In the genomic region with DNA sequence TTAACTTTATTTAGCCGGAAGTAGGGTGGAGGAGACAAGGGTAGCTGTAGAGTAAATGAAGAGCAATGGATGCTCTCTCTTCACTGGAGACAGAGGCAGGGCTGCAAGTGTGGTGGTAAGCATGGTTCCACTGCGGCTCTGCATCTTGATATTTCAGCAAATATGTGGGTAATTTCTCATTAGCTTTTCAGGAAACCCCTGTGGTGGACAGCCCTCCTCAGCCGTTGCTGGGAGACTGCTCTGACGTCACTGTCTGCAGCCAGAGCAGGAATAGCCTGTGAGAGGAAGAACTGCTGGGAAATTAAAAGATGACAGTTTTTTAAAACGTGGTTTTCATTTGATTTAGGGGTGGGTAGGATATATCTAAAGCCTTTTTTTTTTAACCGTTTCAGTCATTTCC, we compare ENCODE assay signal across 9 mouse cellular contexts. TPM values are rescaled to one million over a fixed set of nuclear protein-coding genes. Genes with fewer than 3 reads are reported as not detected.
DNase-seq lines count a peak whose midpoint lies in the region; ATAC-seq and TF ChIP-seq lines count a peak whose summit lies in the region.
"Had no signal": no experiment of that assay in that cellular context is flagged by ENCODE, and none has a peak within 500 bp of the region (broad histone marks: within the 10 kb centered on the region; RNA-seq: fewer than 3 reads in every experiment).

No protein-coding gene starts in this region.

- no peaks in the 10 kb centered on the region for H3K27me3 ChIP-seq in embryonic facial prominence, embryonic 11.5 days (ENCODE audit: control insufficient read depth, insufficient read depth, low read length)
- no peaks in the 10 kb centered on the region for H3K27me3 ChIP-seq in heart, embryonic 10.5 days (ENCODE audit: insufficient read depth, poor library complexity, severe bottlenecking)
- H3K27me3 ChIP-seq in kidney, adult 2 months (replicated peaks; ENCODE audit: control insufficient read depth, insufficient read depth, low read length): no peaks in the 10 kb centered on the region
- no peaks in the 10 kb centered on the region for H3K27me3 ChIP-seq in limb, embryonic 10.5 days (ENCODE audit: low read depth, poor library complexity, severe bottlenecking)
- H3K27me3 ChIP-seq in midbrain, embryonic 14.5 days (ENCODE audit: control insufficient read depth, insufficient read depth, low read length): no peaks in the 10 kb centered on the region

- H3K9ac ChIP-seq in embryonic facial prominence, embryonic 11.5 days (replicated peaks; ENCODE audit: low read length): no peak overlapping the region
- no peak overlapping the region; the same call in 1 of the 2 replicates for H3K9ac ChIP-seq in midbrain, embryonic 14.5 days (replicated peaks; ENCODE audit: low read length)

- ATAC-seq in embryonic facial prominence, embryonic 11.5 days (replicated peaks; ENCODE audit: insufficient number of reproducible peaks, low FRiP score, low TSS enrichment, low read depth): no peak
- ATAC-seq in midbrain, embryonic 14.5 days (ENCODE audit: low FRiP score, low TSS enrichment): no peak

- peaks cover 5% of the 10 kb centered on the region for H3K4me1 ChIP-seq in embryonic facial prominence, embryonic 11.5 days (ENCODE audit: control insufficient read depth, insufficient read depth, low read length)
- H3K4me1 ChIP-seq in heart, embryonic 10.5 days: peaks cover 60% of the 10 kb centered on the region
- H3K4me1 ChIP-seq in kidney, adult 2 months (ENCODE audit: control insufficient read depth, insufficient read depth, low read length): peaks cover 16% of the 10 kb centered on the region
- peaks cover 64% of the 10 kb centered on the region for H3K4me1 ChIP-seq in limb, embryonic 10.5 days
- H3K4me1 ChIP-seq in midbrain, embryonic 14.5 days (ENCODE audit: control insufficient read depth, insufficient read depth, low read length): peaks cover 27% of the 10 kb centered on the region

- 24% methylated on average over 6 of the region's 6 CpGs for WGBS in embryonic facial prominence, embryonic 11.5 days
- 29% methylated on average over 6 of the region's 6 CpGs for WGBS in heart, embryonic 10.5 days
- WGBS in kidney, adult 2 months: 28% methylated on average over 6 of the region's 6 CpGs
- WGBS in limb, embryonic 10.5 days: 24% methylated on average over 6 of the region's 6 CpGs
- 23% methylated on average over 6 of the region's 6 CpGs for WGBS in midbrain, embryonic 14.5 days

- H3K27ac ChIP-seq in embryonic facial prominence, embryonic 11.5 days (replicated peaks; ENCODE audit: low read depth, low read length): no peak overlapping the region
- no peak overlapping the region for H3K27ac ChIP-seq in heart, embryonic 10.5 days
- H3K27ac ChIP-seq in kidney, adult 2 months (ENCODE audit: insufficient read depth, low read depth, low read length): peak overlapping the region; percentile 30; the same call in 1 of the 2 replicates
- H3K27ac ChIP-seq in limb, embryonic 10.5 days: 0 out of 2 replicates have a peak overlapping the region, but pooled peaks have one; percentile 23
- H3K27ac ChIP-seq in midbrain, embryonic 14.5 days (replicated peaks; ENCODE audit: low read depth, low read length): peak overlapping the region; percentile 63

- peak; percentile 15 for DNase-seq in gastrocnemius, postnatal 10 days
- no peak for DNase-seq in gastrocnemius, postnatal 4 days (ENCODE audit: low spot score in 2 of 2)
- DNase-seq in embryonic facial prominence, embryonic 11.5 days (ENCODE audit: low spot score): peak; percentile 72
- DNase-seq in heart, embryonic 10.5 days (ENCODE audit: low spot score): peak; percentile 79
- peak; percentile 72 for DNase-seq in kidney, adult 2 months
- DNase-seq in limb, embryonic 10.5 days (ENCODE audit: low spot score): peak; percentile 71
- peak; percentile 81 for DNase-seq in midbrain, embryonic 14.5 days
- peak; percentile 77 for DNase-seq in telencephalon, adult 2 months (ENCODE audit: low read depth, low spot score)

- no peaks in the 10 kb centered on the region for H3K36me3 ChIP-seq in embryonic facial prominence, embryonic 11.5 days (replicated peaks; ENCODE audit: control insufficient read depth, insufficient read depth, low read depth, low read length)
- 0 out of 2 replicates have a peak, but pooled peaks cover 4% of the 10 kb centered on the region for H3K36me3 ChIP-seq in heart, embryonic 10.5 days
- H3K36me3 ChIP-seq in kidney, adult 2 months (ENCODE audit: control insufficient read depth, insufficient read depth, low read length): 0 out of 2 replicates have a peak, but pooled peaks cover 2% of the 10 kb centered on the region
- H3K36me3 ChIP-seq in limb, embryonic 10.5 days: no peaks in the 10 kb centered on the region
- no peaks in the 10 kb centered on the region for H3K36me3 ChIP-seq in midbrain, embryonic 14.5 days (ENCODE audit: control insufficient read depth, insufficient read depth, low read length)

- no peak overlapping the region for H3K4me3 ChIP-seq in embryonic facial prominence, embryonic 11.5 days (ENCODE audit: low read depth, low read length)
- no peak overlapping the region for H3K4me3 ChIP-seq in heart, embryonic 10.5 days
- H3K4me3 ChIP-seq in kidney, adult 2 months (ENCODE audit: insufficient read depth, low read depth, low read length): peak overlapping the region; percentile 36; the same call in 1 of the 2 replicates
- peak overlapping the region; percentile 31 for H3K4me3 ChIP-seq in limb, embryonic 10.5 days
- no peak overlapping the region for H3K4me3 ChIP-seq in midbrain, embryonic 14.5 days (replicated peaks; ENCODE audit: low read depth, low read length)
- H3K4me3 ChIP-seq: erythroblast, embryonic 14.5 days had no signal

- H3K4me2 ChIP-seq in embryonic facial prominence, embryonic 11.5 days (ENCODE audit: low read depth, low read length): no peak overlapping the region
- peak overlapping the region; percentile 47 for H3K4me2 ChIP-seq in midbrain, embryonic 14.5 days (ENCODE audit: low read length)

- H3K9me3 ChIP-seq in embryonic facial prominence, embryonic 11.5 days (replicated peaks; ENCODE audit: control insufficient read depth, low read length): no peaks in the 10 kb centered on the region
- H3K9me3 ChIP-seq in heart, embryonic 10.5 days: no peaks in the 10 kb centered on the region
- no peaks in the 10 kb centered on the region for H3K9me3 ChIP-seq in limb, embryonic 10.5 days (replicated peaks)
- no peaks in the 10 kb centered on the region for H3K9me3 ChIP-seq in midbrain, embryonic 14.5 days (ENCODE audit: control insufficient read depth, low read length)

- TF ChIP-seq POLR2A in kidney, adult 2 months (IDR thresholded peaks at IDR 0.05; ENCODE audit: low read depth, low read length): no peak

- TF ChIP-seq CTCF in kidney, adult 2 months (conservative IDR thresholded peaks at IDR 0.05; ENCODE audit: insufficient read depth, insufficient read length, low read depth, low read length): no peak

RNA-seq across cellular contexts. Expression of gene R3hdm2, which starts 41.9 kb away (rescaled TPM):
- 10 to 100 TPM; 92.6 to 93.1 TPM for total RNA-seq in gastrocnemius, postnatal 10 days (2021)
- total RNA-seq in gastrocnemius, postnatal 4 days (2021): 100 to 1,000 TPM in 1 of 2 experiments, 10 to 100 TPM in 1; 87.7 to 101 TPM
- polyA plus RNA-seq in embryonic facial prominence, embryonic 11.5 days (2014; fragmentation: Nextera tagmentation; extraction: Ambion mirVana): 30.9 and 36.1 TPM in 2 replicates
- polyA plus RNA-seq in heart, embryonic 10.5 days (2016; fragmentation: Nextera tagmentation; extraction: Ambion mirVana): 30.7 and 33.3 TPM in 2 replicates
- polyA plus RNA-seq in kidney, adult 2 months (2012; rRNA removed): 93.8 and 101 TPM in 2 replicates
- polyA plus RNA-seq in limb, embryonic 10.5 days (2016; fragmentation: Nextera tagmentation; extraction: Ambion mirVana): 35.0 and 39.5 TPM in 2 replicates
- polyA plus RNA-seq in midbrain, embryonic 14.5 days (2014; fragmentation: Nextera tagmentation; extraction: Ambion mirVana): 34.0 and 39.8 TPM in 2 replicates

RNA-seq across cellular contexts. Expression of gene Inhbc, which starts 51.8 kb away (rescaled TPM):
- not detected for total RNA-seq in gastrocnemius, postnatal 10 days (2021)
- under 1 TPM in 1 of 2 experiments, not detected in 1; 0.29 TPM for total RNA-seq in gastrocnemius, postnatal 4 days (2021)
- not detected in 2 replicates for polyA plus RNA-seq in embryonic facial prominence, embryonic 11.5 days (2014; fragmentation: Nextera tagmentation; extraction: Ambion mirVana)
- polyA plus RNA-seq in heart, embryonic 10.5 days (2016; fragmentation: Nextera tagmentation; extraction: Ambion mirVana): 0.31 TPM in 1 of 2 replicates, not detected in the other
- polyA plus RNA-seq in kidney, adult 2 months (2012; rRNA removed): 0.12 TPM in 1 of 2 replicates, not detected in the other
- polyA plus RNA-seq in limb, embryonic 10.5 days (2016; fragmentation: Nextera tagmentation; extraction: Ambion mirVana): 0.10 and 0.23 TPM in 2 replicates
- polyA plus RNA-seq in midbrain, embryonic 14.5 days (2014; fragmentation: Nextera tagmentation; extraction: Ambion mirVana): not detected in 2 replicates
- polyA plus RNA-seq: erythroblast, embryonic 14.5 days had no signal

Comparison
In these comparisons a context has a peak if more than half of its experiments do, and no peak if none do; other contexts are left out.
1. DNase-seq: peak in gastrocnemius, postnatal 10 days (single experiment), embryonic facial prominence, embryonic 11.5 days (single experiment), heart, embryonic 10.5 days (single experiment), kidney, adult 2 months (single experiment), limb, embryonic 10.5 days (single experiment), midbrain, embryonic 14.5 days (single experiment) and telencephalon, adult 2 months (single experiment); none in gastrocnemius, postnatal 4 days (0 of 2).
2. H3K27ac ChIP-seq: peak in kidney, adult 2 months (single experiment), limb, embryonic 10.5 days (single experiment) and midbrain, embryonic 14.5 days (single experiment); none in embryonic facial prominence, embryonic 11.5 days (single experiment) and heart, embryonic 10.5 days (single experiment).
3. H3K4me3 ChIP-seq: peak in kidney, adult 2 months (single experiment) and limb, embryonic 10.5 days (single experiment); none in embryonic facial prominence, embryonic 11.5 days (single experiment), heart, embryonic 10.5 days (single experiment) and midbrain, embryonic 14.5 days (single experiment).